Mouse (Mus musculus): Measurements from ENCODE around the gene Fam122a. TPM values are rescaled to one million over a fixed set of nuclear protein-coding genes. Genes with fewer than 3 reads are reported as not detected.

Gene Fam122a
- polyA plus RNA-seq, 1 experiment = 5.2 TPM

DNA sequence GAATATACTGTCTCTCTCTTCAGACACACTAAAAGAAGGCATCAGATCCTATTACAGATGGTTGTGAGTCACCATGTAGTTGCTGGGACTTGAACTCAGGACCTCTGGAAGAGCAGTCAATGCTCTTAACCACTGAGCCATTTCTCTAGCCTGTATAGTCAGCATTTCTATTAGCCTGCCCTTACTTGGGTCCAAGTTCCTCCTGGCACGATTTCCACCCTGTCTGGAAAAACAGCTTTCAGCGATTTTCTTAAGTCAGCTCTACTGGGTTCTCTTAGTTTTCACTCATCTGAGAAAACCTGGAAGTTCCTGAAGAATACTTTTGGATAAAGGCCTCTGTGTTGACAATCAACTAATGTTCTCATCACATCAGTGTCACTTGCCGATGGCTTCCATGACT is 22.1 kb upstream of the Fam122a start:
- no peaks in the 10 kb centered on the region for H3K9me3 ChIP-seq (ENCODE audit: control insufficient read depth, low read length)

DNA sequence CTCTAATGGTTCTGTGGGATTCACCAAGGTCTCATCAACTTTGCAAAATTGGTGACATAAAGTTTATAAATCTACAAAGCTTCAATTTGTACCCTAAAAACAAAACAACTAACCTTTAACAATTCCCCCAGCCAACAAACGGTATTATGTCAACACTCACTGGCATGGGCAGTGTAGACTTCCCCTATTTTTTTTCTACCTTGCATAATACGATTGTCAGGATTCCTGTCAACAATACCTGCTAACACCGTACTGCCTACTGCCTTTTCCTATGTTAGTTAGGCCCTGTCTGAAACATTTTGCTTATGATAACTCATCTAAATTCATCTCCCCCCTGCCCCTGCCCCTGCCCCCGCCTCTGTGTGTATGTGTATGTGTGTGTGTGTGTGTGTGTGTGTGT is 16.7 kb upstream of the Fam122a start:
- H3K27me3 ChIP-seq (ENCODE audit: control insufficient read depth) = no peaks in the 10 kb centered on the region
- peaks cover 2% of the 10 kb centered on the region; the same call in 1 of the 2 replicates for H3K36me3 ChIP-seq (ENCODE audit: control insufficient read depth)
- H3K4me3 ChIP-seq (replicated peaks) = no peak overlapping the region
- H3K4me1 ChIP-seq (ENCODE audit: control insufficient read depth) = peaks cover 27% of the 10 kb centered on the region
- H3K9me3 ChIP-seq (ENCODE audit: control insufficient read depth, low read length) = no peaks in the 10 kb centered on the region
- no peak for TF ChIP-seq GATA1 (IDR thresholded peaks at IDR 0.05; ENCODE audit: low read length)
- no peak for TF ChIP-seq TAL1 (IDR thresholded peaks at IDR 0.05; ENCODE audit: low read length)

More for the DNA sequence above, 22.1 kb upstream of the Fam122a start:
- H3K4me3 ChIP-seq (replicated peaks) = no peak overlapping the region
- peaks cover 37% of the 10 kb centered on the region for H3K4me1 ChIP-seq (ENCODE audit: control insufficient read depth)
- peaks cover 12% of the 10 kb centered on the region for H3K36me3 ChIP-seq (ENCODE audit: control insufficient read depth)
- no peaks in the 10 kb centered on the region for H3K27me3 ChIP-seq (ENCODE audit: control insufficient read depth)
- no peak for TF ChIP-seq TAL1 (IDR thresholded peaks at IDR 0.05; ENCODE audit: low read length)
- no peak for TF ChIP-seq GATA1 (IDR thresholded peaks at IDR 0.05; ENCODE audit: low read length)

DNA sequence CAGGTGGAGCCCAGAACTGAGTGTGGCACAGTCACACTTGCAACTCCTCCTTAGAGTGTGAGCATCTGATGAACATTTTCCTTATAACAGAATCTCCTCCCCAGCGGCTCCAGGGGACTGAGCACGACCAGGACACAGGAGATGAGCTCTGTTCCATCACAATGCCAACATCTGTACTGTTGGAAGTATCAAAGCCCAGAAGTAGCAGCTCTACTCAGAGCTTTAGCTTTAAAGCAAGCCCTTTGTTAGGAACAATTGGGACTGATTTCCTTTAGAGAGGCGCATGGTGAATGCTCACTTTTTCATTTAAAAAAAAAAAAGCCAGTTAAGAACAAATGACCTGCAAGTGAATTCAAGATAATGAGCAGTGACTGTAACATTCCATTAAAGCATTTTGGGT is 14.7 kb upstream of the Fam122a start:
- no peaks in the 10 kb centered on the region for H3K9me3 ChIP-seq (ENCODE audit: control insufficient read depth, low read length)
- H3K4me1 ChIP-seq (ENCODE audit: control insufficient read depth) = peaks cover 29% of the 10 kb centered on the region
- H3K4me3 ChIP-seq (replicated peaks) = no peak overlapping the region
- no peaks in the 10 kb centered on the region for H3K27me3 ChIP-seq (ENCODE audit: control insufficient read depth)
- no peaks in the 10 kb centered on the region; the same call in 1 of the 2 replicates for H3K36me3 ChIP-seq (ENCODE audit: control insufficient read depth)
- TF ChIP-seq GATA1 (IDR thresholded peaks at IDR 0.05; ENCODE audit: low read length) (no peak), TAL1 (IDR thresholded peaks at IDR 0.05; ENCODE audit: low read length) (no peak)

DNA sequence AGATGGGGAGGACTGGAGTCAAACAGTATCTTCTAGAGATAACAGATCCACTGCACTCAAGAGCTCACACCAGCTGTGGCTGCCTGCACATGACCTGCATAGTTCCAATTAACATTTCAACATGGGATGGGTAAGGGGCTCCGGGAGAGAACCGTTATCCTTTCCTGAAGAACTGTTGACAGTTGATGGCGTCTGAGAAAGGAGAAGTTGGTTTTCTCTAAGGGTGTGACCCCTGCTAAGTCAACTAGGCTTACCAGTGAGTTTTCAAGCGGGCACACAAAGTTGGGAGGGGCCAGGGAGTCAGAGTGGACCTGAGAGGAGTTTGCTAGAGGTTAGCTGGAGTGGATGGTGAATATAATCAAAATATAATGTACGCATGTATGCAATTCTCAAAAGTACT is 13.1 kb upstream of the Fam122a start:
- Histone ChIP-seq H3K36me3 (ENCODE audit: control insufficient read depth) (peaks cover 4% of the 10 kb centered on the region), H3K4me3 (replicated peaks) (no peak overlapping the region), H3K27me3 (ENCODE audit: control insufficient read depth) (no peaks in the 10 kb centered on the region), H3K4me1 (ENCODE audit: control insufficient read depth) (peaks cover 33% of the 10 kb centered on the region), H3K9me3 (ENCODE audit: control insufficient read depth, low read length) (no peaks in the 10 kb centered on the region)
- TF ChIP-seq TAL1 (IDR thresholded peaks at IDR 0.05; ENCODE audit: low read length) (no peak), GATA1 (IDR thresholded peaks at IDR 0.05; ENCODE audit: low read length) (no peak)

DNA sequence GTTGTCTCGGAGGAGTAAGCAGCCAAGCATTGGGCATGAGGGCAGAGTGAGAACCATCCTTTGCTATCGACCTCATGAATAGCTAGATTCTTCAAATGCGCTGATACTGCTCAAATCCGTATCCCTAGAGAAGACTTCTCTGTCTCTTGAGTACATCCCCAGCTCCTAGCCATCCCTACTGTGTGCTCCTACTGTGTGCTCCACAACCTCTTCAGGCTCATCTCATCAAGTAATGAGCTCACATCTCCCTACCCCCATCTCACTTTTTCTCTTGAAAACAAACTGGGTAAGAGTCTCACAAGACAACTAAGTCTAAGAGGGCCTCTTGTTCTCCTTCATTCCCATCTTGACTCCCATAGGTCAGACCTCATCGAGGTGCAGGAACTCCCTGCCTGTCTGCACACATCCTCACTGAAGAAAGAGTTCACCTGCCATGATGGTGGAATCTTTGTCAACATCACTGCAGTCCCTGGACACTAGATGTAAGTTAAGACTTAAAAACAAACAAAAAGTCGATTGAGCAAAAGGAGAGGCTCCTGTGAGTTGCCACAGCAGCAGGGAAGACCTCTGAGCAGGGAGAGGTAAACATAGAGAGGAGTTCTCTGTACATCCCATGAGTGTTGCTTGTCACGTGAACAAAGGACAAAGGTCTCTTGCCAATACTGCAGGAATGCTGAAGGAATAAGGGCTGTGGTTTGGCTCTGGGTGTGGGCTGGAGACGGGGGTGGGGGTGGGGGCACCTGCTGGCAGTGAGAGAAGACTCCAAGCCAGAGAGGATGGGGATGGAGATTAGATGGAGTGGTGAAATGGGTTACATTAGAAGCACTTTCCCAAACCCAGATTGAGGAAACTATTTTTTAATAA is 9.5 kb upstream of the Fam122a start:
- Histone ChIP-seq H3K4me1 (ENCODE audit: control insufficient read depth) (peaks cover 28% of the 10 kb centered on the region), H3K9me3 (ENCODE audit: control insufficient read depth, low read length) (no peaks in the 10 kb centered on the region), H3K36me3 (ENCODE audit: control insufficient read depth) (peaks cover 4% of the 10 kb centered on the region), H3K4me3 (replicated peaks) (no peak overlapping the region), H3K27me3 (ENCODE audit: control insufficient read depth) (no peaks in the 10 kb centered on the region)
- TF ChIP-seq GATA1 (IDR thresholded peaks at IDR 0.05; ENCODE audit: low read length) (no peak), TAL1 (IDR thresholded peaks at IDR 0.05; ENCODE audit: low read length) (no peak)

DNA sequence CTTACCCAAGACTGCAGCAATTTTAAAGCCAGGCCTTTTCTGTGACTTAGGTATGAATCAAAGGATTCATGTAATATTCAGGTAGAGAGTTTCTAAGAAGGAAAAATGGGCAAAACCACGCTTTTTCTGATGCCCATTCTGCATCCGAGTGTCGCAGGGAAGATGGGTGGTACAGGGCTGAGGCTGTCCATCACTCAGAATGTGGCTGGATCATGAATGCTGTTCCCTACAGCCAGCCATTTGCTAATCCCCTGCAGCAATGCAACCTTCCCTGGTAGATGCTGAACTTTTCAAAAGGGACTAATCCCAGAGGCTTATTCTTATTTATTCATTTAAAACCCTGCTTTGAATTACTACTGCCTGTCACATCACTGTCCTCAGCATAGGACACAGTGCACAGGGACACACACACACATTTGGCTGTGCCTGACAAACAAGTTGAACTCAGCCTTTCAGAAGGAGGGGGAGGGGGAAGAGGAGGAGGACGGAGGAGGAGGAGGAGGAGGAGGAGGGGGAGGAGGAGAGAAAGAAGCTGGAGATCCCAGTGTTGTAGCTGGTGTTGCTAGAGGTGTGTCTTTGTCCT is 7.5 kb upstream of the Fam122a start:
- Histone ChIP-seq H3K9me3 (ENCODE audit: control insufficient read depth, low read length) (no peaks in the 10 kb centered on the region), H3K36me3 (ENCODE audit: control insufficient read depth) (peaks cover 5% of the 10 kb centered on the region), H3K4me3 (replicated peaks) (no peak overlapping the region), H3K4me1 (ENCODE audit: control insufficient read depth) (peaks cover 19% of the 10 kb centered on the region), H3K27me3 (ENCODE audit: control insufficient read depth) (no peaks in the 10 kb centered on the region)
- no peak for TF ChIP-seq GATA1 (IDR thresholded peaks at IDR 0.05; ENCODE audit: low read length)
- no peak for TF ChIP-seq TAL1 (IDR thresholded peaks at IDR 0.05; ENCODE audit: low read length)

DNA sequence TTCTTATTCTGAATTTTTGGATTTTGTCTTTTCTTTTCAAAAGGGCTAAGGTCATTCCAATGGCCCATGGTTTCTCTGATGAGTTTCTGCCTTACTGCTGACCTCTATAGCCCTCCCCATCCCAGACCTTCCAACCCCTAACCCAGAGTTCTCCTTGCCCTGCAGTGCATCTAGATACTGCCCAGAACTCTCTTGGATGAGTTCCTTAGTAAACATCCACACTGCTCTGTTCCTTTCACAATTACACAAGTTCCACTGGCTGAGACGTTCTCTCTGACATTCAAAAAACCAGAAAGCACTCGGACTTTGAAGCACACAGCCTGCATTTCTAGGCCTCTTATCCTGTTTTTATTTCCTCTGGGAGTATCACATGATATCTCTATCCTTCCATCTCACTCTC is 3.8 kb upstream of the Fam122a start:
- peaks cover 9% of the 10 kb centered on the region for H3K36me3 ChIP-seq (ENCODE audit: control insufficient read depth)
- H3K4me1 ChIP-seq (ENCODE audit: control insufficient read depth) = peaks cover 22% of the 10 kb centered on the region
- no peaks in the 10 kb centered on the region for H3K27me3 ChIP-seq (ENCODE audit: control insufficient read depth)
- no peaks in the 10 kb centered on the region for H3K9me3 ChIP-seq (ENCODE audit: control insufficient read depth, low read length)
- no peak overlapping the region for H3K4me3 ChIP-seq (replicated peaks)
- no peak for TF ChIP-seq TAL1 (IDR thresholded peaks at IDR 0.05; ENCODE audit: low read length)
- no peak for TF ChIP-seq GATA1 (IDR thresholded peaks at IDR 0.05; ENCODE audit: low read length)

DNA sequence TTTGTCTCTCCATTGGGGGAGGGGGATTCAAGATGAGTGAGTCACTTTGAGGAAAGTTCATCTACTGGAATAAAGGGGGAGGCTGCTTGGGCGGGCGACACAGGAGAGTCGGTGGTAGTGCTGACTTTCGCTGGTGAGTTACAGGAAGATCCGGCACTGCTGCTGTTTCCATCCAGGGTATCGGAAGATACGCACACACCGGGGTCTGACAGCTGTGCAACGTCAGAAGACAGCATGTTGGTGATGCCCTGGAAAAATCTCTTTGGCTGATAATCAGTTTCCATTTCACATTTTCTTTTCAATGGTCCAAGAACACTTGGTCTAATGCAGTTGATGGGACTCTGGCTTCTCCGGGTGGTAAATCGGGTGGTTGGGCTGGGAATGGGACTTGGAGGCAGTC is 695 bp downstream of the Fam122a start:
- Histone ChIP-seq H3K36me3 (ENCODE audit: control insufficient read depth) (peaks cover 51% of the 10 kb centered on the region), H3K27me3 (ENCODE audit: control insufficient read depth) (no peaks in the 10 kb centered on the region), H3K4me3 (replicated peaks) (peak overlapping the region; percentile 93), H3K9me3 (ENCODE audit: control insufficient read depth, low read length) (no peaks in the 10 kb centered on the region), H3K4me1 (ENCODE audit: control insufficient read depth) (peaks cover 50% of the 10 kb centered on the region)
- TF ChIP-seq GATA1 (IDR thresholded peaks at IDR 0.05; ENCODE audit: low read length) = no peak
- no peak for TF ChIP-seq TAL1 (IDR thresholded peaks at IDR 0.05; ENCODE audit: low read length)

DNA sequence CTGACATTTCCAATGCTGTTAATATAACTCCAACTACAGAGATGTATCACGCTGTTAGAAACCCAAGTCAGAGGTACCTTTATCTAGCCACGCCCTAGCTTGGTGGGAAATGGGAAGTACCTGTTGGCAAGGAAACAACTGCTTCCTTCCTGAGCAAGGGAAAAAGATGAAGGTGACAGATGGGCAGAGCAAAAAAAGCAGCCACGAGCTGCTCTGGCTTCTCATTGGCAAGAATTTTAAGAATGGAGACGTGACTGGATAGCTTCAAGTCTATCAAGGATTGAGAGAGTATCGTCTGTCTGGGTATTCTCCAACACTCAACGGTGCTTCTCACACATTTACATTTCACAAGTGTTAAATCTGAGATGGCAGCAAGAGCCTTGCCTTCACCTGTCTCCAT is 1.9 kb downstream of the Fam122a start:
- peak overlapping the region; percentile 93 for H3K4me3 ChIP-seq (replicated peaks)
- TF ChIP-seq GATA1 (IDR thresholded peaks at IDR 0.05; ENCODE audit: low read length) (no peak), TAL1 (IDR thresholded peaks at IDR 0.05; ENCODE audit: low read length) (no peak)
- H3K4me1 ChIP-seq (ENCODE audit: control insufficient read depth) = peaks cover 50% of the 10 kb centered on the region
- H3K9me3 ChIP-seq (ENCODE audit: control insufficient read depth, low read length) = no peaks in the 10 kb centered on the region
- no peaks in the 10 kb centered on the region for H3K27me3 ChIP-seq (ENCODE audit: control insufficient read depth)
- H3K36me3 ChIP-seq (ENCODE audit: control insufficient read depth) = peaks cover 52% of the 10 kb centered on the region

Data from erythroblast, embryonic 14.5 days (primary cell).